Mouse (Mus musculus): ENCODE results near the gene Eif4e3. TPM values are rescaled to one million over a fixed set of nuclear protein-coding genes. Genes with fewer than 3 reads are reported as not detected.

The Eif4e3 gene
- total RNA-seq, 2 experiments from 2014 or later: 23.5 to 25.5 TPM

DNA sequence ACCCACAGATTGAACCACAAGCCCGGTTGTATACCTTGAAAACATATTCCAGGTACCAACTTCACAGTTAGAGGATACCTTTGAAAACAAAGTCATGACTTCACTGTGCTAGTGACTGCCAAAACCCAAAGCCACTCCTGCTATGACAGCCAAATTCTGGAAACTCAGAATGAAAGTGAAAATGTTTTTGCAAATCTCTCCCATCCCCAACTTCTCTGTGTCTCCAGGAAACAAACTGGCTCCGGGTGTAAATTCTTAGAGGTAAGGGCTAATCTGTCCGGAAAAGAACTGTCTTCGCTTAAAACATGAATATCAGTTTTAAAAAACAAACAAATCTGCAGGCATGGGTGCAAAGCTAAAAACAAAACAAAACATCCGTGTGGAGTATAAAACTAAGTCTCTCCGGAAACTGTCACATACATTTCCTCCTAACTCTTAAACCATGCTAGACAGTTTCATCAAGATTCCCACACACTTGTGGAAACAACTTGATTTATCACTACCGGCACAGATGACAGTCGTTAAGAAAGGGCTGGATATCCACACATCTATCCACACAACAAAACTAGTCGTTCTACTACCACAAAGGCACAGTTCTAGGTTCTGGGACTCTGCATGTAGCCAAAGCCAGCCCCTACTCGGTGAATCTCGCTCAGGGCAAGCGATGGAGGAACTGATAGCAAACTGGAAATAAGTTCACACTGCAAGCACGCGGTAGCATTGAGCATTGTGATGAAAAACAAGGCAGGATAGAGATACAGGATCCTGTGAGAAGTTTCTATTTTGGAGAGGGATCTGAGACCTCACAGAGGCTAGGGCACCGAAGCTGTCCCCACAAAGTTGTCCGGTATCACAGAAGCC is 884 bp downstream of the Eif4e3 start:
- no peak for DNase-seq

DNA sequence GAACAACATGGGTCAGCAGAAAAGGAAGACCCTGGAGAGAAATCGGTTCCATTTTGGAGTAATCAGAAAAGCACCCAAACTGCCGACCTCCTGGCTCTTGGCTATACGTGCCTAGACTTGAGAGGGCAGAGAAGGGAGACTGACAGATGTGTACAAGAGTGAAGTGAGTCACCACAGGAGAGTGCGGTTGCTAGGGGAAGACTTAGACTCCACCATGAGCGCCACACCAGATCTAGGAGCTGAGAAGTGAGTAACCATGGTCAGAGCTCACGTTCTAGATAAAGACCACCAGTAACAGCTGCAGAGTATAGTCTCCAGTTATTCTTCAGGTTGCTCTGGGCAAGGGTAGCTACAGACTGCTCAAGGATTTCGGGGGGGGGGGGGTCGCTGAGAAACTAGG is 3.3 kb downstream of the Eif4e3 start:
- DNase-seq: no peak

DNA sequence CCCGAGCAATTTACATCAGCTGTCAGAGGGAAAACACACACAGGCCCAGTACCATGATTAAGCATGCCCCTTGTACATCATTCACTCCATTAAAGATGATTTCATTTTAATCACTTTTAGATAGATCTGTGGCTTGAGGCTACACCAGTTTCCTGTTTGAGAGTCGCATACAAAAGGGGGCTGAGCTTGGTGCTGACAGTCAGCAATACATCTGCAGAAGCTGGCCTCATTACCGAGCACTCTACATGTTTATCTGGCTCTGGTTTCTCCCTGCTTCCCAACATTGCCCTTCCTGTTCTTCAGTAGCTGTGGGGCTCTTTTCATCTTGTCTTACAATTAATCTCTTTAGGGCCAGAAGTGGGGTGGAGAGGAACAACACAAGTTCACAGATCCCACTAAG is 6.1 kb downstream of the Eif4e3 start:
- DNase-seq: no peak

DNA sequence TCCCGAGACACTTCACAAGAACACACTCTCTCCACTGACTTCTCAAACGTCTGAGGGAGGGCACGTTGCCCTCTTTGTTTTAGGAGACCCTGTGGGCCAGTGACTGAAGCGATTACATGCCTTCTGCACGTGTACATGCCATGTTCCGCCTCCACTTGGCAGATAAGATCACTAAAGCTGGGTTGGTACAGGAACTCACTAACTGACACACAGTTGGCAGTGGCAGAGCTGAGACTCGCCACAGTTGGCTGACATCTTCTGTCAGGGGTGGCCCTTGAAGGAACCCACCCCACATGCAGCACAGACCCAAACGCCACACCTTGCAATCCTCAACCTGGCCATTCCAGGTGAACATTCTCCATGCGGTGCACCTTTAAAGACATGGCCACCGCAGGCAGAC is 8.0 kb downstream of the Eif4e3 start:
- no peak for DNase-seq

DNA sequence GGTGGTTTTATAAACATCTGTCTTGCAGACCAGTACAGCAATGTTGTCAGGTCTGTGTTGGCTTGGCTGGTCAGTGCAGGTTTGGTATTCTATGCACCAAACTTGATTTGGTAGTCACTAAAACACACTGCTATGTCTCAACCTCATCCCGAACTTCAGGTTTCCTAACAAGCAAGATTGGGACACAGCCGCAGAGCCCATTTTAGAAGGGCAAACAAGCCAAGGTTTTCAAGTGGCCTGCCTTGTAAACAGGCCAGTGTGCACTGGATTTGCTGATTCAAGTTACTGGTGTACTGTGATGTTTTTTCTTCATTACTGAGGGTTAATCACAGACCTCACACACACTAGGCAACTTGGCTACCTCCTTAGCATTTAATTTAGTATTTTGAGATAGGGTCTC is 10.5 kb downstream of the Eif4e3 start:
- no peak for DNase-seq

DNA sequence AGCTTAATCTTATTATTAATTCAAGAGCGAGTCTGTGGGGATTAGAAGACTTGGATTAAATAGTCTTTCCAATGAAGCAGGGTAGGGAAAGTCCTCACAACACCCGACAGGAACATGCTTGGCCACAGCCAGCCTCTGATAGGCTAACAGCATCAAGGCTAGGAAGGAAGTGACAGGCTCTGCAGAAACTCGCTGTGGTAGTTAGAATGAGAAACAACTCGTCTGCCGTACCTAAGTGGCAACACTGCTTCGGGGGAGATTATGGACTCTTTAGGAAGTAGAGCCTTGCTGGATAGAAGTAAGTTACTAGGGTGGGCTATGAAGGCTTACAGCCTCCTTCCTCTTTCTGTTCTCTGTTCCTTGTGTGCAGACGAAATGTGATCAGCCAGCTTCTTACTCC is 11.1 kb downstream of the Eif4e3 start:
- no peak for DNase-seq

DNA sequence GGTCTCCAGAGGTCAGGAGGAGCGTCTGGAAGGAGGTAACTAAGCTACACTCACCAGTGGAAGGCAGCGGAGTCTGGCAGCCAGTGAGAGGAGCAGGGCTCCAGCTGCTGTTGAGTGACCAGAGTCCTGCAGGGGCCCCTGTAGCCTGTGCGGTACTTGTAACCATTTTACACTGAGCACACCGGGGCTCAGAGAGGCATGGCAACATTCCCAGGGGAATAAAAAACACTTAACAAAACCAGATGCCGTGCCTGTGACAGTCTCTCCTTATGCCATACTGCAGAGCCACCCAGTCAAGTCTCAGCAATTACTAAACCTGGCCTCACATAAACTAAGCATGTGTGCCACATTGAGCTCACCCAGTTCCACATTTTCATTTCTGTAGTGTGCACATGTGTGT is 12.2 kb downstream of the Eif4e3 start:
- no peak for DNase-seq

DNA sequence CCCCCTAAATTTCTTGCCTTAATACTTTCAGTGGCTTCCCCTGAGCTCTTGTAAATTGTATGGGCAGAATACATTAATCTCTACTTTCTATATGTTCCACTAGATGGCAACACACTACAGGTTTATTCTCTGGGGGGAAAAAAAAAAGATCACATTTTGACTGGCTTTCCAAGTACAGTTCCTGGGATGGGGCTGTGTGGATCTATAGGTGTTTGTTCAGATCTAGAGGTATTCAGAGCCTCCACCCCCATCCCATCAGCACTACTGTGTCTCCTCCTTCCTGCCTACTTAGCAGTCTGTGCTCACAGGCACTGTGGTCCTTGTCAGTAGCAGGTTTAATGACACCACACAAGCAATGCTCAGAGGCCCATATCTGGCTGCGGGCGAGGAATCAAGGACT is 14.2 kb downstream of the Eif4e3 start:
- no peak for DNase-seq

DNA sequence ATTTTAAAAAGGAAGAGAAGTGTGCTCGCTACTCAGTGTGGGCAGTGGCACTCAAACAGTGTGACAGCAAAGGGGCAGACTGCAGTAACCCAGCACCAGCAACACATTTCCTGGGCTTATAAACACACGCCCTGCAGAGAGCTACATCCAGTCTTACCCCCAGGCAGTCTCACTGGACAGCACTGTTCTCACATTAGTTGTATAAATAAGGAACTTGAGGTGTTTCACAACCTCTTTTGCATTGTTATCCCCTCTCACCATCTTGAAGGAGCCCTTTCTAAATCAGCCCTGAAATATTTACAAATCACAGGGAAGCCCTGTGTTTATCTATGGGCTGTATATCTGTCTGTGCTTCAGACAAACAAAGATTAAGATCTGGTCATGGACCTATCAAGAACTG is 17.3 kb downstream of the Eif4e3 start:
- DNase-seq: no peak

DNA sequence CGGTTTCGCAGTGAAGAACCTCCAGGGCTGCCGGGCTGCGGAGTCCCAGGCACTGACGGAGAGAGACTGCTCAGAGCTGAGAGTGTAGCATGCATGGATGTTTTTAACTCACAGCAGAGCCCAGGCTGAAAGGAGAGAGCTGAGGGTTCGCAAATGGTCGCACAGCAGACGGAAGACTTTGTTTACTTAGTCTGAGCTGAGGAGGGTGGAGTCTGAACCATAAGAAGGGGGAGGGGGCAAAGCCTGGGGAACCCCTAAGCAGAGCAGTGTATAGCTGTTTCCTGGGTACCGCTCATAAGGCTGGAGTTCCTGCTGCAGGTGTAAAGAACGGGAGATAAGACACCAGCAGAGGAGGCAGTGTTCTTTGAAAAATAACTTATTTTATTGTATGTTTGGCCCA is 20.2 kb downstream of the Eif4e3 start:
- no peak for DNase-seq

DNA sequence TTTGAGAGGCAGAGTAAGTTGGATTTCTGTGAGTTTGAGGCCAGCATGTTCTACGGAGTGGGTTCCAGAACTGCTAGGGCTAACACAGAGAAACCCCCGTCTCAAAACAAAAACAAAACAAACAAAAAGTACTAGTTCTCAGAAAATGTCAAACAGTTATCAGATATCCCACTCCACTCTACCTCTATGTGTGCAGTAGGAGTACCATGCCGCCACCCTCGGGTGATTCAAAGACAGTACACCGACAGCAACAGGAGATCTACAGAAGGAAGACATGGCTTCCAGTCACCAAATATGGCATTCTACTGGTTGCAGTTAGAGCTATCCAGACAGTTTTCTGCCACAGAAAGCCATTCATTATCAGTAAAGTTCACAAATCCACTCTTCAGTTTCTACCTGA is 21.7 kb downstream of the Eif4e3 start:
- DNase-seq: no peak

DNA sequence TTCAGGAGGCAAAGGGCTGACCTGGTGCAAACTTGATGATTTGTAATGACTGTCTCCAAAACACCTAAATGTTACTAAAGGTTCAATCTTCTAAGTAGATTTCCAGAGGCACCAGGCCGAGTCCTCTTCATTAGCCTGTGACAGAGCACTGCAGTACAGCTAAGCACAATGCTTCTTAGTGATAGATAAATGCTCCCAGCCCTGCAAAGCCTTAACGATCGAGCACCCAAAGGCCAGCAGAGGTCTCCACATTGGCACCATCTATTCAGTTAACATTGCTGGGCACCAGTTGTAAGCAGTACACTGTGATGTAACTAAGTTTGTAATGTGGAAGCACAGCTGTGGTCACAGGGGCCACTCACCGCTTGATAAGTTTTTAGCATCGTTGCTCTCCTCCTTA is 22.2 kb downstream of the Eif4e3 start:
- DNase-seq: no peak

DNA sequence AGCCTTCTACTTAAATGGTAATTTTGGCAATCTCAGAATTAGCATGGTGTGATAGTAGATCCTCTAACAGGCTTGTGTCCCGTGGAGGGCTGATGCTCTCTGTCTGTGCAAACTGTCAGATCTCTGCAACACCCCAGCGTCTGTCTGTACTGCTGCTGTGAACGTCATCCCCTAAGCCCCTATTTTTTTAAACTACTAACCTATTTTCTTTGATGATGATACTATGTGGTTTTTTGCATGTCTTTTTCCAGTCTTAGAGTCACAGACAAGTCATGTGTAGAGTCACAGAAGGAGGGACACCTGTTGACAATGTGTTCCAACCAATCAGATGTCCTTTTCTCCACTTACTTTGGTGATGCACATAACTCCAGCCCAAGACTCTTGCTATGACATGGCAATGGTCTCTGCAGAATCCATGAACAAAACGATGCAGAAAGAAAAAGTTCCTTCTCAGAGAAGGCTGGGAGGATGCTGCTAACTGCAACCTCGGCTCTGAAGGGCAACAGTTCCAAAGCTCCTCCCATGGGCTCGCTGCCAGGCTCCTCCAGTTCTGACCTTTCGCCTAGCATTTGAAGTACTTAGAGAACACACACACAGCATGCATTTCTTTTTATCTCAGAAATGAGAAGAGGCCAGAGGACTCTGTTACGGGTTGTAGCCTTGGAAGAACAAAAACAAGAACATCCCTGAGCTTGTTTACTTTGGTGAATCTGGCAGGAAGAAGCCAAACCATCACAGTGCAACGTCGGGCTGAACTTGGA is 23.0 kb downstream of the Eif4e3 start:
- no peak for DNase-seq

DNA sequence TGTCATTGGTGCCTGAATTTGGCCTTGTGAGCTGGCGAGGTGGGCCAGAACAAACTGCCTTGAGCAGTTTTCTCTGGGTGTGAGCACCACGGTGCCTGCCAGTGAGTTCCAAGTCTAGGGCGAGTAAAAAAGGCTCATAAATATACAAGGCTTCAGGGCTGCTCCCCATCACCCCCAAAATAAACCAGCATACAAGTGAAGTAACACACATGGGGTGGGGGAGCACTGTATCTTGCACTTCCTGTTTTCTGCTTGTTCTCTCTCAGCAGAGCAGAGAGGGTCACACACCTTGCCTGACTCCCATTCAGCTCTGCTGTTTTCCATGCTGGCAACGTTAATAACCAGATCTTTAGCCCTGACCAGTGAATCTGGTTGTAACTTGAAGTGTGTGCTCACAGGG is 29.1 kb downstream of the Eif4e3 start:
- no peak for DNase-seq

DNA sequence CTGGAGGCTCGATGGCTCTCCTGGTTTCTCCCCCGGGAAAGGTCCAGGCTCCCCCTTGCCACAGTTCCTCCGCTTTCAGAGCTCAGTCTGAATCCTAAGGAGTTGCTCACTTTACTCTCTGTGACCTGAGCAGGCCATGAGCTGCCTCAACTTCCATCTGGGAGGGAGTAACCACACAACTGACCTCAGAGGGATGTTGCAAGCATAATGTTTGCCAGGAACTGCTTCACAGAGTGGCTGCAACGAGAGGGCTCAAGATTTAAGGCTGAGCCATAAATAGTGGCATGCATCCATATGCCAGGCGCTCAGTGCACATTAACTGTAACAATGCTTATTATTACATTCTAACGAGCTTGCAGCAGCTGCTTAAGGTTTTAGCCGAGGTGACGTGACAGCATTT is 29.8 kb downstream of the Eif4e3 start:
- DNase-seq: no peak

DNA sequence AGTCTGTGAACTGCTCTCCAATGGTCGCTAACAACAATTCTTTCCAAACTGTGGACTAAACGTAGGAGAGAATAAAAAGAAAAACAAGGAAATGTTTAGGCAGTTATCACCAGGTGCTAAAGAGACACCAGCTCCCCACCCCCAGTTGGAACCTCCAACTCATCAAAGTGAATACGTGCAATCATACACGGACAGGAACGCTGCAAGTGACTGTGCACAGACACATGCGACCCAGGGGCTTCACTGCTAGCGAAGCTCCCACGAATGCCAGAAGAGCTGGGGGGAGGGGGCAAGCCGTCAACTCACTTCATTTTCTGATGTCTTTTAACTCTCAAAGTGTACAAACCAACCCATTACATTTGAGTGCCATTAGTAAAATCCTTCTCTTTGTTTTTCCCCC is 30.4 kb downstream of the Eif4e3 start:
- DNase-seq: no peak

DNA sequence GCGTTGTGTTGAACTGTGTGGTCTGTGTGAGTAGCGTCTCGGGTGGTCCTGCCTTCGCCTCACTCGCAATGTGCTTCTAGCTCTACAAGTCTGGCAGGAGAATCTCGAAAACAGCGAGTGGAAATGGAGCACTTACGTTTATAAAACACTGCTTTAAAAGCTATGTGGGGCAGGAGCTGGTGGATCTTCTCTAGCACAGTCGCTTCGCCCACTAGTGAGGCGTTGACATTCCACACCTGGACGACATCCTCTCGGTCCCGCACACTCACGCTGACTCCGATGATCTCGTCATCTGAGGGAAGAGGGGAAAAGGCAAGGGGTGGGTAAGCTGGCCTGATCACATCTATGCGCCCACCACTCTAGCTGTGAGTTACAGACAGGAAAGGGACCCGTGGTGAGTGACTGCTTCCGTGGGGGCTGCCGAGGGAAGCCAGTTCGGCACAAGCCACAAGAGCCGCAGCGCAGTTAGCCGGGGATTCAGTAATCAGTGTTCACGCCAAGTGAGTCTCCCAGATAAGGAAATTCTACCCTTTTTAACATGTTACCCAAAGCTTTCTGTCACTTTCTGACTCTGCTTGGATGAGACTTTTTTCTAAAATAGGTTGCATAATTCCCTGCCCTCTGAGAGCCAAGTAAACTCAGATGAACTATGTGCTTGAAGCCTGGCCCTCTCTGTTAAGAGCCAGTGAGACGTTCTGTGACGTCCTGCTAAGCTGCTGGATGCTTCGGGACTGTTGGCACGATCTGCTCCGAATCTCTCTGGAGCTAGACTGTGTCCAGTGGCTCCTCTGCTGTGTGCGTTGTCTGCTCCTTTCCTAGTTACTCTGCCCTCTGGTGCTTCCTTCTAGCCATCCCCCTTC is 34.2 kb downstream of the Eif4e3 start:
- no peak for DNase-seq

DNA sequence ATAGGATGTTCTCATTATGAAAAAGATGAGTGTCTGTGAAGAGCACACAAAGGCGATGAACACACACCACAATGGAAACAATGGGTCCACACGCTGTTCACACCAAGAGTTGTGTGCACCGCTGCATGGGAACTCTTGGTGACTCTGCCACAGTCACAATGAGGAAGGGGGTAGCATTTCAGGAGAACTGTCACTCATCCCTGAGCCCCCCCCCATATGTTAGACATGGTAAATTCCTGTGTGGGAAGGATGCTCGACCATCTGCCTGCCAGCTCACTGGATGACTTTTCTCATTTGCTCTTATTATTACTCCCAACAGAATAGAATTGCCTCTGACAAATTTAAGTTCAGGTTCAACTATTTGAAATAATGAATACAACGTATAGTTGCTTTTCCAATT is 34.9 kb downstream of the Eif4e3 start:
- peak in 1 of 2 experiments; percentile 42 for DNase-seq

DNA sequence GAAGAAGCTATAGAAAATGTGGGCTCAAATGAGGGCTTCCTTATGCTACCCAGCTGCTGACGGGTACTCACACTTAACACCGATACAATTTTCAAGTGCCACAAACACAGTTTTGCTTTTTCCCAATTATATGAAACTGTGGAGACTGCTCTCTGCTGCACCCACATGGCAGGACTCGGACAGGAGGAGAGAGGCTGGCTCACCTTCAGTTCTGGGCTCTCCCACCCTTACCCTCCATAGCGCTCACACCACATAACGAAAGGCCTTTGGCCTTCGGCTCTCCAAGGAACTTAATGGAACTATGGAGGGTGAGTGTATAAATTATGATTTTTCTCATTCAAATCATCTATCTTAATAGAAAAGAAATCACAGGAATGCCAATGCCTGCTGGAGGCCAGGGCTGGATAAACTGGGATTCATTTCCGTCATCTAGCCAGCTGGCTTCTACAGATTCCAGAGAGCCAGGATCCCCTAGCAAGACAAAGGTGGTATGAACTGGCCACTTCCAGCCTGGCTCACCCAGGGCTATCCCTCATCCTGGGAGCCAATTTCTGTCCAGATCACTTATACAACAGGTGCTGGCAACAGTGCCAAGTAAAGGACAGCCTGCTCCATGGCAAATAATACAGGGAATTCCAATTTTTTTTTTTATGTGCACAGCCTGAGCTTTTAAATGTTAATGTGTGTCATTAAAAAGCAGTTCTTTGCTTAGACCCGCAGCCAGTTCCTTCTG is 36.7 kb downstream of the Eif4e3 start:
- no peak for DNase-seq

DNA sequence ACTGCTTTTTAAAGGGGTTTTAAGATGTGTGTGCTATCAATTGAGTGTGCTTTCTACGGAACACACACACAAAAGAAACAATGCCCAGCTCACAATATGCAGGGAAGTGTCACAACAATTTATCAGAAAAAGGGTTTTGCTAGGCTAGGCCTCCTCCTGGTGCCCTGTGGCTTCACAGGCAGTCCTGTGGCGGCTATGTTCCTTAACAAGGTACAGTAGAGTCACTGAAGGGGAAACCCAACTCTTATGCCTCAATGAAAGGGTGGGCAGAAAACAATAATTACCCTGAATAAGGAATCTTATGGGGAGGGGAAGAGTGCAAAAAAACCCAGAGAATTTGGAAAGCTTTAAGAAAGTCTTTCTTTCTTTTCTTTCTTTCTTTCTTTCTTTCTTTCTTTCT is 40.2 kb downstream of the Eif4e3 start:
- DNase-seq: no peak

DNA sequence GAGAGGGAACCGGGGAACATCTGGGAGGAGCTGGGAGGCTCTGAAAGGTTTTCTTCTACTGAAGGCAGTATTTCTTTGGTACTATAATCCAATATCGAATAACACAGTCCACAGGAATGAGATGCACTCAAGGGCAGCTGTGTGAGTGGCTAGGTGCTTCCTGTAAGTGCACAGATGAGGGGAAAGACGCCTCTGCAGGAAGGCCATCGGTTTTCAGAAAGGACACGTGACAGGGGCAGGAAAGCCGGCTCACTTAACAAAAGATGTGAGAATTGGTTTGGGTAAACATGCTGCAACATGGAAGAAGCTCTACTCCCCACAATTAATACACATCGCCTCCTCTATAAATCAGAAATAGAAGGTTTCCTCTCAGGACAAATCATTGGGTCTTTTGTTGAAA is 40.8 kb downstream of the Eif4e3 start:
- DNase-seq: no peak

DNA sequence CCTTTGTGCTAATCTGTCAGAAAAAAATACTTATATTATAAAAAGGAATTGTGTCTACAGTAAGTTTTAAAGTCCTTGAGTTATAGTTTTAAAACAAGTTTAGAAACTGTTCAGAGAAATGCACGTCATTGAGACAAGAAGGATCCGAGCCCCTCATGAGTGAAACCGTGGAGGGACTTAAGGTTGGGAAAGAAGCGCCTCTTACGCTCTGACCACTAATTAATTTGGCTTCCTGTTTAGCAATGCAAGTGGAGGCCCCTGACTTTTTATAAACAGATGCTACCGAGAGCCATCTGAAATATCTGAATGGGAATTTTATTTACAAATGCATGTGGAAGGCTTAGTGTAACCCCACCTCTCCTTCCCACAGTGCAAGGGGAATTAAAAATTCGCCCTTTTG is 41.3 kb downstream of the Eif4e3 start:
- no peak for DNase-seq

Measured in layer of hippocampus, postnatal 36 days (tissue).